Mouse (Mus musculus) embryonic facial prominence, embryonic 15.5 days (tissue): ENCODE results near the gene Gba. TPM values are rescaled to one million over a fixed set of nuclear protein-coding genes. Genes with fewer than 3 reads are reported as not detected.

Experiments
- microRNA counts: library from miRNA; unstranded; fragments of <30 nt; microRNA quantifications from one replicate; lab custom pipeline; 2016
- microRNA-seq: library from miRNA; unstranded; fragments of <30 nt; microRNA quantifications from one replicate; pipeline ENCODE4, GENCODE M21; 2016; ENCODE audit warnings: borderline number of aligned reads
- polyA plus RNA-seq: library from polyadenylated mRNA; unstranded; fragments of >200 nt; fragmentation: Nextera tagmentation; extraction: Ambion mirVana; gene quantifications from 2 replicates; pipeline ENCODE4 v1.2.1, GENCODE M21; 2015

Gene Gba
- polyA plus RNA-seq, 1 experiment from 2014 or later = 55.6 TPM

MicroRNAs encoded within 50 kb of the gene (microRNA counts, 519-probe panel; counts per million panel counts)
- 1,657 counts per million, percentile 18 among the panel's probes with 10 or more counts for microRNA mmu-miR-92b (lab: Ali Mortazavi, UCI)

Small RNAs within 50 kb of the gene (microRNA-seq; reads per million reads assigned to microRNA genes)
- 1,247 reads per million, percentile 78 among the genes with 10 or more reads in this experiment for gene Mir92b

Other genes starting within 250 kb of the Gba start
- 25.7 and 28.0 TPM in 2 replicates for gene Rusc1, start 109.6 kb upstream of the Gba start, polyA plus RNA-seq
- gene Gm43738, start 101.8 kb upstream of the Gba start, polyA plus RNA-seq = not detected in 2 replicates
- 239 and 242 TPM in 2 replicates for gene Fdps, start 101.0 kb upstream of the Gba start, polyA plus RNA-seq
- 0.15 TPM in 1 of 2 replicates, not detected in the other for gene Pklr, start 66.8 kb upstream of the Gba start, polyA plus RNA-seq
- gene Hcn3, start 42.7 kb upstream of the Gba start, polyA plus RNA-seq = 3.0 and 3.2 TPM in 2 replicates
- gene Clk2, start 38.1 kb upstream of the Gba start, polyA plus RNA-seq = 29.9 and 33.6 TPM in 2 replicates
- gene Scamp3, start 25.5 kb upstream of the Gba start, polyA plus RNA-seq = 108 and 109 TPM in 2 replicates
- gene Fam189b, start 19.8 kb upstream of the Gba start, polyA plus RNA-seq = 34.9 and 37.0 TPM in 2 replicates
- 47.1 and 59.7 TPM in 2 replicates for gene Thbs3, start 12.3 kb downstream of the Gba start, polyA plus RNA-seq
- gene Mtx1, start 24.2 kb downstream of the Gba start, polyA plus RNA-seq = 173 and 196 TPM in 2 replicates
- gene Muc1, start 26.1 kb downstream of the Gba start, polyA plus RNA-seq = 4.0 and 10.2 TPM in 2 replicates
- 294 and 310 TPM in 2 replicates for gene Krtcap2, start 43.0 kb downstream of the Gba start, polyA plus RNA-seq
- 5.0 and 5.9 TPM in 2 replicates for gene Trim46, start 43.4 kb downstream of the Gba start, polyA plus RNA-seq
- gene Dpm3, start 56.4 kb downstream of the Gba start, polyA plus RNA-seq = 150 and 173 TPM in 2 replicates
- 71.8 and 72.2 TPM in 2 replicates for gene Slc50a1, start 67.6 kb downstream of the Gba start, polyA plus RNA-seq
- 55.8 and 57.4 TPM in 2 replicates for gene Efna1, start 78.2 kb downstream of the Gba start, polyA plus RNA-seq
- gene Efna3, start 120.0 kb downstream of the Gba start, polyA plus RNA-seq = 42.3 and 47.2 TPM in 2 replicates
- 28.1 and 31.0 TPM in 2 replicates for gene Efna4, start 135.1 kb downstream of the Gba start, polyA plus RNA-seq
- gene Adam15, start 147.1 kb downstream of the Gba start, polyA plus RNA-seq = 93.2 and 96.1 TPM in 2 replicates
- 0.13 and 0.21 TPM in 2 replicates for gene Dcst2, start 159.0 kb downstream of the Gba start, polyA plus RNA-seq
- gene Dcst1, start 162.3 kb downstream of the Gba start, polyA plus RNA-seq = 0.46 and 0.64 TPM in 2 replicates
- 8.2 and 9.0 TPM in 2 replicates for gene Zbtb7b, start 191.8 kb downstream of the Gba start, polyA plus RNA-seq
- gene Lenep, start 199.9 kb downstream of the Gba start, polyA plus RNA-seq = 0.25 and 0.91 TPM in 2 replicates
- 28.5 and 34.6 TPM in 2 replicates for gene Flad1, start 208.9 kb downstream of the Gba start, polyA plus RNA-seq
- gene Cks1b, start 215.5 kb downstream of the Gba start, polyA plus RNA-seq = 342 and 356 TPM in 2 replicates
- gene Shc1, start 215.5 kb downstream of the Gba start, polyA plus RNA-seq = 110 and 113 TPM in 2 replicates
- 47.7 and 51.3 TPM in 2 replicates for gene Pygo2, start 227.3 kb downstream of the Gba start, polyA plus RNA-seq
- 38.3 and 40.4 TPM in 2 replicates for gene Pbxip1, start 233.8 kb downstream of the Gba start, polyA plus RNA-seq